Mouse (Mus musculus) layer of hippocampus, adult 9-10 months (tissue): ENCODE measurements around the gene Trpm8.

Source experiments
- DNase-seq: peaks from one replicate; pipeline ENCODE4 v3.0.0; 2022; ENCODE audit warnings: low spot score

Trpm8 gene

DNA sequence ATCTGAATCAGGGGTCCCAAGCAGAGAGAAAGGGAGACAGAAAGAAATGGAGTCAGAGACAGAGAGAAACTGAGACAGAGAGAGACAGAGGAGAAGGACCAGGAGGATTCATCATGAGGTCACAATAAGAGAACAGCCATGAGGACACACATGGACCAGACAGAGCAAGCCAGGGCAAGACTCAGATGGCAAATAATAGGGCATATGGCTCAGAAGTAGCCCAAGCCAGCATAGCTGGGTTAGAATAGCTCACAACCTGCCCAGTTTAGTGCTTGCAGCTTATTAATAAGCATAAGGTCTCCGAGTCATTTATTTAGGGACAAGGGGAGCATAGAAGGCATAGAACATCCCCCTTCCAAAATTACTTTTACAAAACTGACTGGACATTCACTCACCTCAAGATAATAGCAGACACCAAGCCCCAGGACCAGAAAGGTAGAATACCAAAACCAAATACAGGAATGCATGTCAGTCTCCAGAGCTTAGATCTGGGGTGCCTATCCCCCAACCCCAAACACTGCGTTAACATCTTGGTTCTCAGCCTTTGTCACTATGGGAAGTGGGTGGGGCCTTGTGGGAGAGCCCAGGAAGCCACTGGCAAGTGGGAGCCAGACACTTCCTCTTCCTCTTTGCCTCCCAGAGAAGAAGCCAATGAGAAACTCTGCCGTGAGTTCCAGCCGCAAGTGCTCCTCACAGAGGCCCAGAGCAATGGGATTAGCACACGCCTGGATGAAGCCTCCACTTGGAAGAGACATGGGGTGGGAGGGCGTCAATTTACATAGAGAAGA lies 155.8 kb downstream of the Trpm8 start:
- DNase-seq, result no peak

- DNase-seq, result no peak
Observed at GRCm38 (mm10) chr1:88434057-88434456, 156.6 kb downstream of the Trpm8 start.

GRCm38 (mm10) chr1:88437206-88438126 lies 160.0 kb downstream of the Trpm8 start:
- no peak for DNase-seq
